Mouse (Mus musculus) kidney, adult 2 months (tissue): ENCODE data around the gene Macrod2.

ENCODE experiments used
- CTCF ChIP-seq: fragments of 200-500 bp; conservative IDR thresholded peaks from 2 replicates; pipeline ENCODE4 v1.5.1; 2011; ENCODE audit warnings: low read depth, mild to moderate bottlenecking, control low read depth, low read length, moderate library complexity, mixed read lengths; ENCODE audit not compliant: insufficient read depth, insufficient read length
- POLR2A ChIP-seq: fragments of 200-500 bp; IDR thresholded peaks from one replicate; pipeline ENCODE4 v1.6.1; 2011; ENCODE audit warnings: low read depth, low read length, control low read depth

GRCm38 (mm10) chr2:141212291-141212690, 817.2 kb downstream of the Macrod2 start:
- no peak for TF ChIP-seq CTCF
- no peak for TF ChIP-seq POLR2A
